14 mouse cellular contexts compared by ENCODE assay signal in genomic region chr11:89078996-89079680, GRCm38 (mm10). TPM values are rescaled to one million over a fixed set of nuclear protein-coding genes. Genes with fewer than 3 reads are reported as not detected.
DNase-seq lines count a peak whose midpoint lies in the region; ATAC-seq and TF ChIP-seq lines count a peak whose summit lies in the region.
"Had no signal": no experiment of that assay in that cellular context is flagged by ENCODE, and none has a peak within 500 bp of the region (broad histone marks: within the 10 kb centered on the region; RNA-seq: fewer than 3 reads in every experiment).

No protein-coding gene starts in this region.

- no peak overlapping the region for H3K4me3 ChIP-seq in layer of hippocampus, adult 2 months
- H3K4me3 ChIP-seq: forebrain, embryonic 15.5 days; hindbrain, embryonic 13.5 days; liver, embryonic 15.5 days had no signal

- ATAC-seq in cerebellum, adult (ENCODE audit: insufficient number of reproducible peaks, low FRiP score, low TSS enrichment) = peak; percentile 78
- peak; percentile 68 for ATAC-seq in granulocyte monocyte progenitor cell, adult 5-6 weeks (replicated peaks; ENCODE audit: poor library complexity, severe bottlenecking)
- ATAC-seq: forebrain, embryonic 15.5 days had no signal

- DNase-seq in A20 (ENCODE audit: low read depth, low spot score) = peak; percentile 93
- peak; percentile 46 to 70 for DNase-seq in spleen, postnatal 4 days (ENCODE audit: low spot score in 2 of 2)
- no peak for DNase-seq in layer of hippocampus, postnatal 10 days (ENCODE audit: low spot score in 2 of 2)
- no peak for DNase-seq in heart, postnatal 4 days
- no peak for DNase-seq in layer of hippocampus, adult 2 months (ENCODE audit: low spot score in 2 of 2)
- DNase-seq: heart, adult 18-20 months; kidney, postnatal 14 days; right cerebral cortex, adult 18-20 months had no signal

- H3K27ac ChIP-seq in layer of hippocampus, adult 2 months = no peak overlapping the region
- H3K27ac ChIP-seq: forebrain, embryonic 15.5 days; hindbrain, embryonic 13.5 days; liver, embryonic 15.5 days had no signal

- TF ChIP-seq CTCF in layer of hippocampus, adult 2 months (conservative IDR thresholded peaks at IDR 0.05) = no peak

RNA-seq across cellular contexts. Expression of gene Gm525, which starts 5.5 kb away (rescaled TPM):
- not detected in 2 replicates for total RNA-seq in granulocyte monocyte progenitor cell, adult 5-6 weeks (2014; fragmentation: Nextera tagmentation)
- total RNA-seq in granulocyte monocyte progenitor cell, adult 5-6 weeks (2017) = not detected in 2 replicates
- not detected for total RNA-seq in layer of hippocampus, postnatal 10 days (2021)
- not detected for total RNA-seq in heart, postnatal 4 days (2021)
- total RNA-seq in layer of hippocampus, adult 2 months (2021) = not detected
- total RNA-seq: heart, adult 18-20 months; left cerebral cortex, adult 8-10 months had no signal

RNA-seq across cellular contexts. Expression of gene Dgke, which starts 12.5 kb away (rescaled TPM):
- total RNA-seq in granulocyte monocyte progenitor cell, adult 5-6 weeks (2014; fragmentation: Nextera tagmentation) = 4.9 and 6.8 TPM in 2 replicates
- total RNA-seq in granulocyte monocyte progenitor cell, adult 5-6 weeks (2017) = 5.0 and 7.3 TPM in 2 replicates
- 10 to 100 TPM; 35.4 to 37.8 TPM for total RNA-seq in layer of hippocampus, postnatal 10 days (2021)
- 10 to 100 TPM; 12.4 to 13.6 TPM for total RNA-seq in heart, postnatal 4 days (2021)
- total RNA-seq in layer of hippocampus, adult 2 months (2021) = 10 to 100 TPM; 49.5 to 49.7 TPM

Comparison
In these comparisons a context has a peak if more than half of its experiments do, and no peak if none do; other contexts are left out.
1. DNase-seq: peak in A20 (single experiment) and spleen, postnatal 4 days (2 of 2); none in layer of hippocampus, postnatal 10 days (0 of 2), heart, postnatal 4 days (single experiment) and layer of hippocampus, adult 2 months (0 of 2).